Mouse (Mus musculus): ENCODE data around the gene Efna3. TPM values are rescaled to one million over a fixed set of nuclear protein-coding genes. Genes with fewer than 3 reads are reported as not detected.
A peak's percentile ranks its signal among the peaks of the same experiment; 100 is the strongest.

The Efna3 gene
- polyA plus RNA-seq, 1 experiment from 2014 or later, result 40.5 TPM

DNA sequence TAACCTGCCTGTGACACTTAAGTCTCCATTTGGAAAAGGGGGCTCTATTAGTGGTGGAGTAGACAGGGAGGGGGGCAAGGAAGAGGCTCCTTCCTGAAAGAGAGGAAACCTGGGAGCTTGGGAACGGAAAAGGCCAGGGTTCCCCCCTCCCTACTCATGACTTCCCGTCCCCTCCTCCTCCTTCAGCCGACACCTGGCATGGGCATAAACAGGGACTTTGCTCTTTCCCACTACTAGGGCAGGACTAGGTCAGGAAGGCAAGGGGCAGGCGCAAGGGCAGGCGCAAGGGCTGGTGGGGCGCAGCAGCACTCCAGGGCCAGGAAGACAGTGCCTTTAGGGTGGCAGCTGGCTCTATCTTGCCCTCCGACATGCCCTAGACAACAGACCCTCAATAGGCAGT is 44.7 kb downstream of the Efna3 start:
- Histone ChIP-seq H3K36me3 (replicated peaks) (no peaks in the 10 kb centered on the region), H3K27ac (no peak overlapping the region), H3K4me2 (peak overlapping the region; percentile 8; the same call in 1 of the 2 replicates), H3K4me1 (peaks cover 30% of the 10 kb centered on the region), H3K27me3 (replicated peaks) (peaks cover 27% of the 10 kb centered on the region), H3K4me3 (no peak overlapping the region), H3K9me3 (no peaks in the 10 kb centered on the region), H3K9ac (no peak overlapping the region)
- ATAC-seq (replicated peaks), result no peak
- WGBS, result 77% methylated on average over 7 of the region's 7 CpGs

DNA sequence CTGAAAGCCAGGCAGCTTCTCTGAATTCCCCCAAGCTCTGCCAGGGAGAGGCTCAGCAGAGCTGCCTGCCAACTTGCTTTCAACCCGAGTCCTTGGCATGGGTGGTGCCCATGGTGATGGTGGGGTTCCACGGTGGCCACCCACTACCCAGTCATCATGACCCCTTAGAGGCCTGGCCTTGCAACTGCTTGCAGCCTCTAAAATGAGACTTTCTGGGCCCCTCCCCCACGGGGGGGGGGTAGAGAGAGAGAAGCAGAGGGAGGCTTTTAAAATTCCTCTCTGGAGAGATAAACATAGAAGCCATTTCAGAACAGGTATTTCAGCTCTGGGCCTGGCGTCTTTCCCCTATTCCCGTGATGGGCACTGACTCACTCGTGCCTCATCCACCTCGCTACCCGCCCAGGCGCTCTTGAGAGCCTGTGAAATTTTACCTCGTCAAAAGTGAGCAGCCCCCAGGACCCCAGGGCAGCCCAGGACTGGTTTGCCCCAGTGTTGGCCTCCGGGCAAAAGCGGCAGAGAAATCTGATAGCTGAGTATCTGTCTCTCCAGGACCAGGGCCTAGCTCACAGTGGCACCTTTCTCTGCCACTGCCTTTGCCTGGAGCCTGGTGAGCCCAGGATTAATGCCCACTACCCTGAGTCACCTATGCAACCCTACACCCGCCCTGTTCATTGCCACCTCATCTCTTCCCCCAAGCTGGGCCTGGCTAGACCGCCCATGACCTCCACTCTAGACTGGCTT is 45.3 kb downstream of the Efna3 start:
- H3K9me3 ChIP-seq, result no peaks in the 10 kb centered on the region
- no peak overlapping the region for H3K4me3 ChIP-seq
- peaks cover 27% of the 10 kb centered on the region for H3K27me3 ChIP-seq (replicated peaks)
- no peak overlapping the region for H3K27ac ChIP-seq
- no peak overlapping the region for H3K9ac ChIP-seq
- 60% methylated on average over 14 of the region's 14 CpGs for WGBS
- ATAC-seq (replicated peaks), result no peak
- peak overlapping the region; percentile 8; the same call in 1 of the 2 replicates for H3K4me2 ChIP-seq
- H3K4me1 ChIP-seq, result peaks cover 30% of the 10 kb centered on the region
- H3K36me3 ChIP-seq (replicated peaks), result no peaks in the 10 kb centered on the region

DNA sequence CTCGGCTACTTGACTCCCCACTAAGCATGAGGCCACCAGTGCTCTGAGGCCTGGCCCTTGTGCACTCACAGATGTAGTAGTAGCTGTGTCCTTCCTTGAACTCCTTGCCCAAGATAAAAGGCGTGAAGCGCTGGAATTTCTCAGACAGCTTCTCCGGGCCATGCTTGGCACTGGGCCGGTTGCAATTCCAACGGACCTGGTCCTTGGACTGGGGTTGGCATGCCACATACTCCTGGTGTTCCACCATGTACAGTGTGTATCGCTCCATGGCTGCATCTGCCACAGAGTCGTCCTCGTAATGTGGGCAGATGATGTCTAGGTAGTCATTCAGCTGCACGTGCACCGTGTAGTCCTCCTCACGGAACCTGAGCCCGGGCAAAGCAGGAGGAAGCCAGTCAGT is 46.7 kb downstream of the Efna3 start:
- Histone ChIP-seq H3K27me3 (replicated peaks) (peaks cover 19% of the 10 kb centered on the region; the same call in 1 of the 2 replicates), H3K9ac (no peak overlapping the region), H3K4me2 (no peak overlapping the region), H3K9me3 (no peaks in the 10 kb centered on the region), H3K27ac (no peak overlapping the region), H3K4me1 (peaks cover 20% of the 10 kb centered on the region), H3K4me3 (no peak overlapping the region), H3K36me3 (replicated peaks) (no peaks in the 10 kb centered on the region)
- 92% methylated on average over 13 of the region's 13 CpGs for whole genome bisulfite sequencing
- no peak for ATAC-seq (replicated peaks)

DNA sequence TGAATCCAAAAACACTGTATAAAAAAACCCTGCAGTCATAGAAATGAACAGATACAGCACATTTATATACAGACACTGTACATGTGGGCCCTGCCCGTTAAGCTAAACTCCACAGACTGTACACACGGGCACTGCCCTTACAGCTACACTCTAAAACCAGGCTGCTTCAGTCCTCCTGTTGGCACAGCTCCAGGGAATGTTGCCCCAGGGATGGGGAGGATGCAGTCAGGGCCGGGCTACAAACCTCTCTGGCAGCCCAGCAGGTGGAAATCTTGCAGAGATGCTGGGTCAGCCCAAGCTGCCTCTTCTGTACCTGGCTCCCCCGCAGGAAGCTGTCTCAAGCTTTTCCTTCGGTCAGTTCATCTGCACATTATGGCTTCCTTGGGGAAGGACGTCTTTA is 51.0 kb downstream of the Efna3 start:
- WGBS, result 58% methylated on average over 6 of the region's 6 CpGs
- Histone ChIP-seq H3K4me1 (peaks cover 33% of the 10 kb centered on the region), H3K27me3 (replicated peaks) (no peaks in the 10 kb centered on the region), H3K4me3 (no peak overlapping the region), H3K9me3 (no peaks in the 10 kb centered on the region), H3K9ac (no peak overlapping the region), H3K4me2 (no peak overlapping the region), H3K27ac (no peak overlapping the region), H3K36me3 (replicated peaks) (no peaks in the 10 kb centered on the region)
- ATAC-seq (replicated peaks), result no peak

DNA sequence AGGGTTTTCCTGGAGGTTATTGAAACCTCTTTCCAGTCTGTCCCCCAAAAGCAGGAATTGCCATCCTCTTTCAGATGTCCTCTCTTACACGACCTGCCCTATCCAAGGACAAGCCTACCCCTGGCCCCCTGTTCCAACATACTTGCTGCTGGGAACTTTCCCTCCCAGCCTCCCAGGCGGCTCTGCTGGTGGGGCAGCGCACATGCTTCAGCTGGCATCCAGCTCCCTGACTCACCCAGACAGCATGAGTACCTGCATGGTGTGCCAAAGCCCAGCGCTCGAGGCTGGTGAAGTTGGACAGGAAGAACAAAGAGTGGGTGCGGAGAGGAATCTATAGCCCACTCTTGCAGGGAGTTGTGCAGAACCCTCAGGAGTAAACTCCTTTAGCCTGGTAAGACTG is 51.9 kb downstream of the Efna3 start:
- Histone ChIP-seq H3K4me3 (peak overlapping the region; percentile 57), H3K27me3 (replicated peaks) (no peaks in the 10 kb centered on the region), H3K9me3 (no peaks in the 10 kb centered on the region), H3K36me3 (replicated peaks) (no peaks in the 10 kb centered on the region), H3K4me1 (peaks cover 36% of the 10 kb centered on the region), H3K4me2 (peak overlapping the region; percentile 82), H3K9ac (peak overlapping the region; percentile 78), H3K27ac (peak overlapping the region; percentile 78; the same call in 1 of the 2 replicates)
- no peak for ATAC-seq (replicated peaks)
- 67% methylated on average over 6 of the region's 6 CpGs for WGBS

DNA sequence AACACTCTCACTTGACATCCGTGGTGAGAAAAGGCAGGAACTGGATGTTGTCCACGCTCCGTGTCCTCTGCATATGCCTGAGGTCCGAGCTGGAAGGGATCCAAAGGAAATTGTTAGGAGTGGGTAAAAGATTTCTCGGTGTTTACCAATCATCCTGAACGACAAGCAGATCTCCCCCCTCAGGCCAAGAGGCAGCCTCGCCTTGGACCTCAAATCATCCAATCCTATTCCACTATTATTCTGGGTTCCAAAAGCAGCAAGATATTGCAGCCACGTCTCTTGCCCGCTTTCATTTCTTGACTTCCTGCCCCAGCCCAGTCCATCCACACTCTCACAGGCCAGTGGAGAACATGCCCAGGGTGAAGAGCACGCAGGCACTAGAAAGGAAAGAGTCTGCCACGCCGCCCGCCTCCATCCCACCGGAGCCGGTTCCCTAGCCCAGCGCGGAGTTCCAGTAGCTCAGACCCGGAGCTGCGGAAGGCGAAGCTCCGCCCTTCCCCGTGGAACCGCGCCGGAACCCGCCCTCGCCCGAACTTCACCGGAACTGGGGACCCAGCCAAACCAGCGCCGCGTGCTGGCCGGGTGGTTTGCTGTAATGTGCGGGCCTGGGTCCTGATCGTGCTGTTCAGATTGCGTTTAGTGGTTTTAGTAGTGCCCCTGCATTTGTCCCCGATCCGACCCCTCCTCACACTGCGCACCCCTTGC is 52.6 kb downstream of the Efna3 start, which contains the start of gene Slc50a1:
Slc50a1 (minus strand) TSS at position 520 of the 705 bp plus-strand sequence.
- Histone ChIP-seq H3K9me3 (no peaks in the 10 kb centered on the region), H3K4me2 (peak within 1 kb of the TSS; percentile 82), H3K4me1 (peaks cover 38% of the 10 kb centered on the region), H3K27ac (peak within 1 kb of the TSS; percentile 78), H3K36me3 (replicated peaks) (no peaks in the 10 kb centered on the region), H3K9ac (peak within 1 kb of the TSS; percentile 78), H3K4me3 (peak within 1 kb of the TSS; percentile 57), H3K27me3 (replicated peaks) (no peaks in the 10 kb centered on the region)
- WGBS, result 2% methylated on average over 39 of the region's 39 CpGs
- ATAC-seq (replicated peaks), result peak; percentile 45

DNA sequence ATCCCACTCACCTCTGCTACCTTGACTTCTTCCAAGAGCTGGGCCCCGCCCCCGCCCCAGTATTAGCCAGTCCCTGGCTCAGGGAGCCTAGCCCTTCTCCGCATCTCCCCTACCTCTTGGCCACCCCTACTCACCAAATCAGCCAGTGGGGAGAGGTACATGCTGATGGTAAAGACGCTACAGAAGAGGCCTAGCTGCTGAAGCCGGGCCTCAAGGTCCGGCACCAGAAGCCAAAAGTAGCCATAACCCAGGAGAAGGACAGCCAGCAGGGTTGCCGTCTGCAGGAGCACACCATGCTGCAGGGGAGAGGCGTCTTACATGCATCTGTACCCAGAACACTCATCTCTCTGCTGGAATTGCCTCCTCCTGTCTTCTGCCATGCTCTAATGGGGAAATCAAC is 53.8 kb downstream of the Efna3 start:
- no peak overlapping the region for H3K27ac ChIP-seq
- no peaks in the 10 kb centered on the region for H3K9me3 ChIP-seq
- no peak overlapping the region for H3K4me3 ChIP-seq
- no peaks in the 10 kb centered on the region for H3K36me3 ChIP-seq (replicated peaks)
- no peak for ATAC-seq (replicated peaks)
- H3K27me3 ChIP-seq (replicated peaks), result no peaks in the 10 kb centered on the region
- no peak overlapping the region for H3K9ac ChIP-seq
- H3K4me1 ChIP-seq, result peaks cover 38% of the 10 kb centered on the region
- H3K4me2 ChIP-seq, result no peak overlapping the region
- WGBS, result 53% methylated on average over 7 of the region's 8 CpGs

DNA sequence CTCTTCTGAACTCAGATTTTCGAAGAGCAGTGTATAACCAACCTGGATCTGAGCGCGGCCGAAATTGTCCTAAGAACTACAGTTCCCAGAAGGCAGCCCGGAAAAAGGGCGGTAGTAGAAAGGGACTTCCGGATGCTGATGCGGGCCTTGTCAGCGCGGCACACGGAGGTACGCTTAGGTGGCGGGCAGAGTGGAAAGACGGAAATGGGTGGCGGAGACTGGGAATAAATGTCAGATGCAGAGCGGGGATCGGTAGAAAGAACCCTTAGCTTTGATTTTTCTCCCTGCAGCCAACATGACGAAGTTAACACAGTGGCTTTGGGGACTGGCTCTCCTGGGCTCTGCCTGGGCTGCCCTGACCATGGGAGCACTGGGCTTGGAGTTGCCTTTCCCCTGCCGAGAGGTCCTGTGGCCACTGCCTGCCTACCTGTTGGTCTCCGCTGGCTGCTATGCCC is 56.3 kb downstream of the Efna3 start:
- no peaks in the 10 kb centered on the region for H3K9me3 ChIP-seq
- peak; percentile 90 for ATAC-seq (replicated peaks)
- H3K27ac ChIP-seq, result peak overlapping the region; percentile 84
- H3K4me3 ChIP-seq, result peak overlapping the region; percentile 60
- H3K4me2 ChIP-seq, result peak overlapping the region; percentile 94
- WGBS, result under 1% methylated on average over 20 of the region's 20 CpGs
- H3K36me3 ChIP-seq (replicated peaks), result no peaks in the 10 kb centered on the region
- peak overlapping the region; percentile 88 for H3K9ac ChIP-seq
- peaks cover 38% of the 10 kb centered on the region for H3K4me1 ChIP-seq
- no peaks in the 10 kb centered on the region for H3K27me3 ChIP-seq (replicated peaks)

Other genes starting within 250 kb of the Efna3 start
- gene Rusc1, start 229.7 kb downstream of the Efna3 start, polyA plus RNA-seq (2015; fragmentation: Nextera tagmentation; extraction: Ambion mirVana), result 111 and 113 TPM in 2 replicates
- gene Gm43738, start 221.9 kb downstream of the Efna3 start, polyA plus RNA-seq (2015; fragmentation: Nextera tagmentation; extraction: Ambion mirVana), result 0.11 TPM in 1 of 2 replicates, not detected in the other
- gene Fdps, start 221.0 kb downstream of the Efna3 start, polyA plus RNA-seq (2015; fragmentation: Nextera tagmentation; extraction: Ambion mirVana), result 461 and 488 TPM in 2 replicates
- 0.05 and 0.14 TPM in 2 replicates for gene Pklr, start 186.8 kb downstream of the Efna3 start, polyA plus RNA-seq (2015; fragmentation: Nextera tagmentation; extraction: Ambion mirVana)
- gene Hcn3, start 162.8 kb downstream of the Efna3 start, polyA plus RNA-seq (2015; fragmentation: Nextera tagmentation; extraction: Ambion mirVana), result 59.6 and 59.8 TPM in 2 replicates
- 22.4 and 26.7 TPM in 2 replicates for gene Clk2, start 158.2 kb downstream of the Efna3 start, polyA plus RNA-seq (2015; fragmentation: Nextera tagmentation; extraction: Ambion mirVana)
- gene Scamp3, start 145.5 kb downstream of the Efna3 start, polyA plus RNA-seq (2015; fragmentation: Nextera tagmentation; extraction: Ambion mirVana), result 144 and 146 TPM in 2 replicates
- gene Fam189b, start 139.8 kb downstream of the Efna3 start, polyA plus RNA-seq (2015; fragmentation: Nextera tagmentation; extraction: Ambion mirVana), result 33.5 and 37.5 TPM in 2 replicates
- gene Gba, start 120.0 kb downstream of the Efna3 start, polyA plus RNA-seq (2015; fragmentation: Nextera tagmentation; extraction: Ambion mirVana), result 50.3 and 51.0 TPM in 2 replicates
- gene Thbs3, start 107.8 kb downstream of the Efna3 start, polyA plus RNA-seq (2015; fragmentation: Nextera tagmentation; extraction: Ambion mirVana), result 58.7 and 58.8 TPM in 2 replicates
- 159 and 161 TPM in 2 replicates for gene Mtx1, start 95.9 kb downstream of the Efna3 start, polyA plus RNA-seq (2015; fragmentation: Nextera tagmentation; extraction: Ambion mirVana)
- 0.93 and 1.3 TPM in 2 replicates for gene Muc1, start 93.9 kb downstream of the Efna3 start, polyA plus RNA-seq (2015; fragmentation: Nextera tagmentation; extraction: Ambion mirVana)
- 177 and 185 TPM in 2 replicates for gene Krtcap2, start 77.0 kb downstream of the Efna3 start, polyA plus RNA-seq (2015; fragmentation: Nextera tagmentation; extraction: Ambion mirVana)
- 95.9 and 97.9 TPM in 2 replicates for gene Trim46, start 76.7 kb downstream of the Efna3 start, polyA plus RNA-seq (2015; fragmentation: Nextera tagmentation; extraction: Ambion mirVana)
- gene Dpm3, start 63.6 kb downstream of the Efna3 start, polyA plus RNA-seq (2015; fragmentation: Nextera tagmentation; extraction: Ambion mirVana), result 65.8 and 69.1 TPM in 2 replicates
- gene Slc50a1, start 52.4 kb downstream of the Efna3 start, polyA plus RNA-seq (2015; fragmentation: Nextera tagmentation; extraction: Ambion mirVana), result 31.4 and 37.5 TPM in 2 replicates
- 8.0 and 10.2 TPM in 2 replicates for gene Efna1, start 41.8 kb downstream of the Efna3 start, polyA plus RNA-seq (2015; fragmentation: Nextera tagmentation; extraction: Ambion mirVana)
- gene Efna4, start 15.1 kb upstream of the Efna3 start, polyA plus RNA-seq (2015; fragmentation: Nextera tagmentation; extraction: Ambion mirVana), result 4.3 and 5.8 TPM in 2 replicates
- gene Adam15, start 27.0 kb upstream of the Efna3 start, polyA plus RNA-seq (2015; fragmentation: Nextera tagmentation; extraction: Ambion mirVana), result 59.5 and 62.2 TPM in 2 replicates
- 0.14 and 0.17 TPM in 2 replicates for gene Dcst2, start 39.0 kb upstream of the Efna3 start, polyA plus RNA-seq (2015; fragmentation: Nextera tagmentation; extraction: Ambion mirVana)
- 0.89 and 0.99 TPM in 2 replicates for gene Dcst1, start 42.3 kb upstream of the Efna3 start, polyA plus RNA-seq (2015; fragmentation: Nextera tagmentation; extraction: Ambion mirVana)
- 0.59 and 0.64 TPM in 2 replicates for gene Zbtb7b, start 71.8 kb upstream of the Efna3 start, polyA plus RNA-seq (2015; fragmentation: Nextera tagmentation; extraction: Ambion mirVana)
- gene Lenep, start 79.8 kb upstream of the Efna3 start, polyA plus RNA-seq (2015; fragmentation: Nextera tagmentation; extraction: Ambion mirVana), result 0.22 and 2.3 TPM in 2 replicates
- gene Flad1, start 88.9 kb upstream of the Efna3 start, polyA plus RNA-seq (2015; fragmentation: Nextera tagmentation; extraction: Ambion mirVana), result 35.9 and 36.5 TPM in 2 replicates
- gene Cks1b, start 95.4 kb upstream of the Efna3 start, polyA plus RNA-seq (2015; fragmentation: Nextera tagmentation; extraction: Ambion mirVana), result 86.7 and 91.2 TPM in 2 replicates
- 17.2 and 19.8 TPM in 2 replicates for gene Shc1, start 95.5 kb upstream of the Efna3 start, polyA plus RNA-seq (2015; fragmentation: Nextera tagmentation; extraction: Ambion mirVana)
- gene Pygo2, start 107.2 kb upstream of the Efna3 start, polyA plus RNA-seq (2015; fragmentation: Nextera tagmentation; extraction: Ambion mirVana), result 44.0 and 45.6 TPM in 2 replicates
- 15.7 and 18.4 TPM in 2 replicates for gene Pbxip1, start 113.7 kb upstream of the Efna3 start, polyA plus RNA-seq (2015; fragmentation: Nextera tagmentation; extraction: Ambion mirVana)
- gene Pmvk, start 131.6 kb upstream of the Efna3 start, polyA plus RNA-seq (2015; fragmentation: Nextera tagmentation; extraction: Ambion mirVana), result 123 and 132 TPM in 2 replicates
- gene Kcnn3, start 197.2 kb upstream of the Efna3 start, polyA plus RNA-seq (2015; fragmentation: Nextera tagmentation; extraction: Ambion mirVana), result 8.5 and 8.7 TPM in 2 replicates